Mouse (Mus musculus) frontal cortex, postnatal 10 days (tissue): ENCODE results near the gene Isoc2a.
"Not testable (repeated sequence)": the region's sequence is repeated elsewhere in the genome, so short reads cannot be mapped to it uniquely, and the experiment has no call there.

Source experiments
- DNase-seq, 2 experiments: peaks; one replicate each; pipeline ENCODE4 v3.0.0; 2022; ENCODE audit warnings: low spot score in 2 of 2, mixed read lengths in 1 of 2

Gene Isoc2a

DNA sequence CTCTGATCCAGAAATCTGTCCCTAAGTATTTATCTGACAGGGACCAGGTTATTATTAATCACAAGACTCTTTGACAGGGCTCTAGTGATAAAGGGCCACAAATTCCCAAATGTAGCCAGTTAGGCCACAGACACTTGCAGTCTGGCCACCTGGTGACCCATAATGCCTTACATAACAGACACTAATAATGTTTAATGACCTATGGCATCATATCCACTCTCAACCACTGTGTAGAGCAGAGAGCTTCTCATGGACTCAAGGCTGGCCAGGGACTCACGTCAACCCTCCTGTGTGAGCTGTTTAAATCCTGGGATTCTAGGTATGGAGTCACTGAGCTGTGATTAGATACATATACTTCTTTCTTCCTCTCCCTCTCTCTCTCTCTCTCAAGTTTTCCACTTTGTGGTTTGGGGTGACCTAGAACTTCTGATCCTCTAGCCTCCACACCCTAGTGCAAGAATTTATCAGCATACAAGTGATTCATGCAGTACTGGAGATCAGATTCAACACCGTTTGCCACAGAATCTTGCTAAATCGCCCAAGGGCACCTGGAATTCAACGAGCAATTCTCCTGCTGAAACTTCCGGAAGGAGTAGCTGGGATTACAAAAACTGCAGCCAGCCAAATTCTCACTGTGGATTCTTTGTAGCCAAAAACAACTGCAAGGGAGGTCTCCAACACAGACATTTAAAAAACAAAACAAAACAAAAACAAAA is 12.7 kb upstream of the Isoc2a start:
- DNase-seq, result no peak

DNA sequence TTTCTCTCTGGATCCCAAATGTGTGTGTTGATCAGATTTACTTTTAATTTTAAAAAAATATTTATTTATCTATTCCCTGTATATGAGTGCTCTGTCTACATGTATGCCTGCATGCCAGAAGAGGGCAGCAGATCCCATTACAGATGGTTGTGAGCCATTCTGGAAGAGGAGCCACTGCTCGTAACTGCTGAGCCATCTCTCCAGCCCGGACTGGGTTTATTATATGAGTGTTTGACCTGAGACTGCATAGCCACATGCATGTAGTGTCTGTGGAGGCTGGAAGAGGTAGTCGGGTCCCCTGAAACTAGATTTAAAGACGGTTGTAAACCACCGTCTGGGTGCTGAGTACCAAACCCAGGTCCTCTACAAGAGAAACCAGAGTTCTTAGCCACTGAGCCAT is 11.9 kb upstream of the Isoc2a start:
- DNase-seq, result peak in 1 of 2 experiments; percentile 39

DNA sequence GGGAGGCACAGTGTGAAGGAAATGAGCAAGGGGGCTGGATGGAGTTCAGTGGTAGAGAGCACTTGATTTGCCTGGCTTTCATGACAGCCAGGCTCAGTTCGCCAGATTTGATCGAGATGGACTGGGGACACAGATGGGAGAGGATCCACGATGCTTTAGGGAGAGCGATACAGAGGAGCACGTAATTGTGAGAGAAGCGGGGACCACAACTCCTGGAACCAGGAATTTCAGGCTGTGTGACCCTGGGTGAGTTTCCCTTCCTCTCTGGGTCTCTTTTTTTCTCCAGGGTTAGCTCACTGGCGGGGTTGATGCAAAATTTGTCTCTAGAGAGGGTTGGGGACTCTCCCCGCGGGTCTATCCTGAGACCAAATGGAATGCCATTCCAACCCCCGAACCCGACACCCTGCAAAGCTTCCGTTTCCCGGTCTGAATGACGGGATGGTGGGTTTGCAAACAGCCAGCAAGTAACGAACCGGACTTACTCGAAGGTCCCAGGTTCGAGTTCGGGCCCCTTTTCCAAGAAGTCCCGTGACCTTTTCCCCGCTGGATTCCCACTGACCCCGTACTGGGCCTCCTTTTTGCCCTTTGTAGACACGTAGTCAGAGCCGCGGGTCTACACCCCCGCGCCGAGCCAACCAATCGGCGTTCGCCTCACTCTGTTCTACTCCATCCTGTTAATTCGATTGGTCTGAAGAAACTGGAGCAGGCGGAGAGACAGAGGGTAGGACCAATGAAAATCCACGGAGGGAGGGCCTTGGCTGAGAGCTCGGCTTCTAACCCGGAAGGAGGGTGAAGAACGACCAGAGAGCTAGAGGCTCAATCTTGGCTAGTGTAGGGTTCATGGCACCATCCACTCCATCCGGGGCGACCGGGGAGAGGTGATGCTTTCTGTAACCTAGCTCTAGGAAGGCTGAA is 11.1 kb upstream of the Isoc2a start:
- DNase-seq, result peak; percentile 93 to 96

DNA sequence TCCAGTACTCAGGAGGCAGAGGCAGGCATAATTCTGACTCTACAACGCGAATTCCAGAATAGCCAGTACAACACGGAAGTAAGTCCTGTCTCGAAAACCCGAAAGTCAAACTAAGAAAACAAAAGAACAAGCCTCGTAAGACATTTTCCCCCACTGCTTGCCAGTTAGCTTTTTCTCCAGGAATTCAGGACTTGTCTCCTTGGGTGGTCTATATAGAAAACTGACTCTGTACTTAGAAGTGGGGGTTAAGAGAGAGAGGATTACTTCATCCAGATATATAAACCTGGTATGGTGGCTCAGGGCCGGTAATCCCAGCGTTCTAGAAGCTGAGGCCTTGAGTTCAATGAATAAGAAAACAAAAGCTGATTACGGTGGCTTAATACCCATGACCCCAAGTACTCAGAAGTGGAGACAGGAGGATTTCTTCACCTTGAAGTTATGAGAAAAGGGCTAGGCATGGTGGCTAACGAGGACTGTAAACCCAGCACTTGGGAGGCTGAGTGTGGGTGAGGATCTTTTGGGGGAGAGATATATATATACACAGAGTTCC is 10.2 kb upstream of the Isoc2a start:
- no peak for DNase-seq

DNA sequence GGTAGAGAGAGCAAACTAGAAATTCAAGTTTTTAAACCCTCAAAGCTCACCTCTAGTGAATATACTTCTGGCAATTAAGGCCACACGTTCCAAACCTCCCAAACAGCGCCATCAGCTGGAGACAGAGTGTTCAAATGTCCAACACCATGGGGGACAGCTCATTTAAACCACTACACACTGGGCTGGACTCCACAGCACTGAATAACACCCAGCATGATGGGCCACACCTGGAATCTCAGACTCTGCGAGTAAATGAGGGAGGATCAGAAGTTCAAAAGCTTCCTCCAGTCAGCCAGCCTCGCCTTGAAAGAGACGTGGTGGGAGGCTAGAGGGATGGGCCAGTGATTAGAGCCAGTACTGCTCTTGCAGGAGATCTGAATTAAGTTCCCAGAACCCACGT is 6.8 kb upstream of the Isoc2a start, which contains the start of gene Isoc2b:
Gene Isoc2b, minus strand, starts transcription at position 126 of the 400 bp plus-strand sequence.
- no peak for DNase-seq

DNA sequence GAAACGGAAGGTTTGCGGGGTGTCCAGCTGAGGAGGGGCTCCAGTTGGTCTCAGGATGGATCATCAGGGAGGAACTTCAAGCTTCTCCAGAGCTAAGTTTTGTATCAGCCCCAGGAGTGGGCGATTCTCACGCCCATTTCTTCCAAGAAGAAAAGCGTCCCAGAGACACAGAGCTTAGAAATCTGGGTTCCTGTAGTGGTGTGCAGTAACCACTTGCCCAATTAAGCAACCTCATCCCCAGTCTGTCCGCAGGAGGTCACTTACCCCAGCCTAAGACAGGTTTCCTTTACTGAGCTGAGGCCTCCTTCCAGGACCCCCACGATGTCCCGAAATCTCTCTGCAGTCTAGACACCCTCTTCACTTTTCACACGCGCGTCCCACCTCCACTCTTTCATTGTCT is 273 bp downstream of the Isoc2a start:
- DNase-seq, result no peak

DNA sequence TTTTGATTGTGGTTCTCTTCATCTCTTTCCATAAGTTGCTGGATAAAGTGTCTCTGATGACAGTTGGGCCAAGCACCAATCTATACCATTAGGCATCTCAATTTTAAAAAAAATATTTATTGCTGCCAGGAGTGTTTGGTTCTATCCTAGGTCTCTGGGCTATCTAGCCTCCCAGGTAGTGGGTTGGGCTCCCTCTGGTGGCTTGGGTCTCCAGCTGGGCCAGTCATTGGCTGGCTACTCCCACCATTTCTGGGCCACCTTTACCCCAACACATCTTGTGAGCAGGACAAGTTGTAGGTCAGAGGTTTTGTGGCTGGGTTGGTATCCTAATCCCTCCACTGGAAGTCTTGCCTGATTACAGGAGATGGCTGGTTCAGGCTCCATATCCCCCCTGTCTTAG is 1.2 kb downstream of the Isoc2a start:
- DNase-seq, result no peak

DNA sequence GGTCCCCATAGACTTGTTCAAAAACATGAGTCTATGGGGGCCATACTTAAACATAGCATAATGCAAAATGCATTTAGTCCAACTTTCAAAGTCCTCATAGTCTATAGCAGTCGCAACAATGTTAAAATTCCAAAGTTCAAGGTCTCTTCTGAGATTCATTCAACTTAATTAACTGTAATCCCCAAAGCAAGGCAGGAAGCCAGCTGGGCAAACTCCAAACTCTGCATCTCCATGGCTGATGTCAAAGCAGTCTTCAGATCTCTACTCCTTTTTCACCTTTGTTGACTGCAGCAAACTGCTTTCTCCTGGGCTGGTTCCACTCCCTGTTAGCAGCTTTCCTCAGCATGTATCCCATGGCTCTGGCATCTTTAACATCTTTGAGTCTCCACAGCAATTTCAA is 2.1 kb downstream of the Isoc2a start:
- DNase-seq, result not testable (repeated sequence)

DNA sequence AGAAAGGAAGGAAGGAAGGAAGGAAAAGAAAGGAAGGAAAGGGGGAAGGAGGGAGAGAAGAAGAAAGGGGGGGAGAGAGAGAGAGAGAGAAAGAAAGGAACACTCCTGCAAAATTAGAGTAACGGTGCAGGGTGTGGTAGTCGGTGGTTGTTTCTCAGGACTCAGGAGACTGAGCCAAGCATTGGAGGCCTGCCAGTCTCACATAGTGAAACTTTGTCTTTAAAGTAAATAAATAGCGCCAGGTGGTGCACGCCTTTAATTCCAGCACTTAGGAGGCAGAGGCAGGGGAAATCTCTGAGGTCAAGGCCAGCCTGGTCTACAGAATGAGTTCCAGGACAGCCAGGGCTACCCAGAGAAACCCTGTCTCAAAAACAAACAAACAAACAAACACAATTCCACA is 9.7 kb downstream of the Isoc2a start:
- no peak for DNase-seq

DNA sequence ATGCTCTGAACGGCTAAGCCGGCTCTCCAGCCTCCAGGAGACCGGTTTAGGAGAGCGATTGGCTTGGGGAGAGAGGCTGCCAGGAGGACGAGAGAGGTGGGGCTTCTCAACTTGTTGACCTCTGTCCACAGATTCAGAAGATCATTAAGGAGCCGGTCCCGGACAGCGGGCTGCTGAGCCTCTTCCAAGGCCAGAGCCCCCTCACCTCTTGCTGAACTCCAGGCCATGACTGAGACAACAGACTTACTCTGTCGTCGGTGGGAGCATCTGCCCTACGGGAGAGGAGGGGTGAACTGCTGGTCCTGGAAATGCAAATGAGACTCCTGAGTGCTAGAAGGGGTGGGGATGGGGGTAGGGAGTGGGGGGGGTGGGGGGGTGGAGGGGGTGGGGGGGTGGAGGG is 18.2 kb downstream of the Isoc2a start:
- no peak for DNase-seq

DNA sequence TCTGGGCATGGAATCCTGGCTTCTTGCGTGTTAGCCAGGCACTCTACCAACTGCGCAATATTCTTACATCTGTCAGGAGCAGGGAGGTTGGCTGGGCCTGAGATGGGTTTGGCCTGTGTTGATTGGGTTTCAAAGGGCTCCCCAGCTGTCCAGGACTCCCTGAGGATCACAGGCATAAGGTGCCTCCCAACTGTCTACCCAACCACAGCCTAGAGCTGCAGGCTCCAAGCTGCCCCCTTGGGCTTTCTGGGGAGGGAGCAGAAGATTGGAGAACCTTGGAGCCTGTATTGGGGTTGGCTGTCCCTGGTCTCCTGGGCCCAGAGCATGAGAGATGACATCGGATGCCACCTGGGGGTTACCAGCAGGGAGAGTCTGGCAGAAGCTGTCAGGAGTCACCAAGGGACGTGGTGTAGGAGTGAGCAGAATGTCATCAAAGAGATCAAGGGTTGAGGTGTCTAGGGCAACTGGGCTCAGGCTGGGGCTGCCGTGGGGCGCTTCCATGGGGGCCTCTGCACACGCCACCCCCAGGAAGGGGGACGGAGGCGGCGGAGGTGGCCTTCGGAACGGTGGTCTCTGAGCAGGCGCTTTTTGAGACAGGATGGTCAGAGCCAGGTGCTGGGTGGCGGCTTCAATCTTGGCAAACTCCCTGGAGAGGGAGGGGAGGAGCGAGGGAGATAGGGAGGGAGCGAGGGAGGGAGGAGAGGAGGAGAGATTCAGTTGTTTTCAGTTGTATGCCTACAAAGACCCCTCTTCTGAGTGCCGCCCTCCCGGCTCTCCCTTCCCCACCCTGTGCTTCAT is 22.1 kb downstream of the Isoc2a start:
- DNase-seq, result no peak

DNA sequence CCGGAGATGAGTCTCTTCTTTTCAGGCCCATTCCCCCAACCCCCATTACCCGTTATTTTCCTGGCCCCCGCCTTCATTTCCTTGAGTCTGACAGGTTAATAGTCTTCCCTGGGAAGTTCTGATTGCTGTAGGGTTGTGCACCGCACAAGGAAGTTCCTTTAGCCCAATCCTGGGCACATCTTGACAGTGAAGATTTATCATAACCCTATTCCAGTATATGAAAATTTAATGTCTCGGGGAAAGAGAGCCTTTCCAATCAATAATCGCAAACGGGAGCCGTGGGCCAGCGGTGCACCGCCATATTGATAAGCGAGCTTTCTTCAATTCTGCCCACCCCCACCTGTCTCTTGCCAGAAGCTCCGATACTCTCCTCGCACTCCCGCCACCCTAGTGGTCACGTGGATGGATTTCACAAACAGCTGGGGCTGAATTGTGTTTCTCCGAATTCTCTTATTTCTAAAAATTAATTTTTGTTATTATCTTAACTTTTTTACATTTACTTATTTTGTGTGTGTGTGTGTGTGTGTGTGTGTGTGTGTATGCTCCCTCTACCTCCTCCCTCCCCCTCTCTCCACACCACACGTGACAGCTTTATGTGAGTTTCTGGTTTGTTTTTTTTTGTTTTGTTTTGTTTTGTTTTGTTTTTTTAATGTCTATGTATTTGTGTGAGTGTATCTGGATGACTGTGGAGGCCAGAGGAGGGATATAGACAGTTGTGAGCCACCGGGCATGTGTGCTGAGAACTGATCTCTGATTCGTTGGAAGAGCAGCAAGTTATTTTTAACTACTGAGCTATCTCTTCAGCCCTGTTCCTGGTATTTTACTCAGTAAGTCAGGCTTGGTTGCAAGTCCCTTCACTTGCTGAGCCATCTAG is 22.9 kb downstream of the Isoc2a start:
- DNase-seq, result no peak

DNA sequence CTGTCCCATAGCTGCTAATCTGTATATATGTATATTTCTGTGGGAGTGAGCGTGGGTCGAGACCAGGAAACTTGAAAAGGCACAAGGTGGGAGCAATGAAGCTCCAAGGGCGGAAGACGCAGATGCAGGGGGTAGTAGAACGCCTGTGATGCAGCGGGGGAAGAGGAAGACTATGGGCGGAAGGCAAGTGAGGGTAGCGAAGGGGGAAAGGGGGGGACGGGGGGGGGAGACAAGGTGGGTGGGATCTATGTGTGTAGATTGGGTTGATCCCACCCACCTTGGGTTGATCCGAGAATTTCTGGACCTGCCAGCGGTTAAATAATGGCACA is 23.5 kb downstream of the Isoc2a start:
- no peak for DNase-seq

DNA sequence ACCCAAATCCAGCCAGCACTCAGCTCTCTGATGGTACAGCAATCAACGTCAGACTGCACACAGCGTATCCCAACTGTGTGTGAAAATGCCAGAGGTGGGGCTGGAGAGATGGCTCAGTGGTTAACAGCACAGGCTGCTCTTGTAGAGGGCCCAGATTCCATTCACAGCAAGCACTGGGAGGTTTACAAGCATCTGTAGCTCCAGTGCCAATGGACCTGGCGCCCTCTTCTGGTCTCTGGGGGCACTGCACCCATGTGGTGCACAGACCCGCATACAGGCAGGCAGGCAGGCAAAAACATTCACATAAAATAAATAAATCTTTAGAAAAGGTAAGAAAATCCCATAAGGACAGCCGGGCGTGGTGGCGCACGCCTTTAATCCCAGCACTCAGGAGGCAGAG is 24.2 kb downstream of the Isoc2a start:
- DNase-seq, result no peak

DNA sequence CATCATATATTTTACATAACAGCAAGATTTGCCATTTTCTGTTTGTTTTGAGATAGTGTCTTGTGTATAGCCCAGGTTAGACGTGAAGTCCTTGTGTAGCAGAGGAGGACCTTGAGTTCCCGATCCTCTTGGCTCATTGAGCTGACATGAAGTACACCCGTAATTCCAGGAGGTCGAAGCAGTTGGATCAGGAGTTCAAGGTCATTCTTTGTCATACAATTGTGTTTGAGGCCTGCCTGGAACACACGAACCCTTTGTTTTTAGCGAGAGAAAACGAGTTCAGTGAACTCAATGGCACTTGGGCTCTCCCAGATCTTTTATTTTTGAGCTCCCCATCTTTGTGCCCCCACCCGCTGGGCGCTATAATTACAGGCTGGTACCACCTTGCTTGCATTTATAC is 25.5 kb downstream of the Isoc2a start:
- no peak for DNase-seq

DNA sequence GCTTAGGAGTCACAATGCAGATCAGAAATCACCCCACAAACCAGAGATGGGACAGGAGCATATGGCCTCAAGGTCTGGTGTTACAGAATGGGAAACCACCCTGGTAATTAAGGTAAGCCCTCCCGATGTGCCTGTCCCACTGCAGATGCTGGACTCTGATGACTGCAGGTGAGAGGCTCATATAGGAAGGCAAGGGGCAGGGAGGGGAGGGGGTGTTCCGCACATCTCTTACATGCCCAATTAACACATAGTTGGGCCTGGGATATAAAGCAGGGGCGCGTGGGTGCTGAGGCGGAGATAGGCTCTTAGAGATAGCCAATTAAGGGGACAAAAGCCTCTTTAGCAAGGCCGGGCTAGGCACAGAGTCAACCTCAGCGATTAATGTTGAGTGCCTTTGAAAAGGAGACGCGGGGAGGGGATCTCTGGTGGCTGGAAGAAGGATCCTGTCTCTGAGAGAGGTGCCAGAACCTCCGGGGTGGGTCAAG is 29.6 kb downstream of the Isoc2a start, which contains the start of gene Gm36210:
Gene Gm36210, minus strand, starts transcription at position 51 of the 485 bp plus-strand sequence.
- DNase-seq, result no peak

DNA sequence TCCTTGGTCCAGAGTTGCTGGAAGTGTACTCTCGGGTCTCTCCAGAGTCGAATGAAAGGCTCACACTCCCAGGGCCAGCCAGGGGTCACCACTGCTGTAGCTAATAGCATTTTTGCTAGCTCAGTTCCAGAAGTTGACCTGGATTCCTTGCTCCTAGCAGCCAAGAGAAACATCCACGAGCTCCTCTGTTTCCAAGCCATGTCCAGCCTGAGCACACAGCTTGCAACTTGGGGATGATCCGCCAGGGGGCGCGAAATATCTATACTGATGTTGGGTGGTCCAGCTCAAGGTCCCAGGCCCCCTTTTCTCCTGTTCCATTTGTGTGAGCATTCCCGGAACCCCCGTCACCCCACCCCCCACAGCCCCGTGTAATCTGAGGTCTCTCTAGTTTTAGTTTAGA is 34.6 kb downstream of the Isoc2a start:
- no peak for DNase-seq

DNA sequence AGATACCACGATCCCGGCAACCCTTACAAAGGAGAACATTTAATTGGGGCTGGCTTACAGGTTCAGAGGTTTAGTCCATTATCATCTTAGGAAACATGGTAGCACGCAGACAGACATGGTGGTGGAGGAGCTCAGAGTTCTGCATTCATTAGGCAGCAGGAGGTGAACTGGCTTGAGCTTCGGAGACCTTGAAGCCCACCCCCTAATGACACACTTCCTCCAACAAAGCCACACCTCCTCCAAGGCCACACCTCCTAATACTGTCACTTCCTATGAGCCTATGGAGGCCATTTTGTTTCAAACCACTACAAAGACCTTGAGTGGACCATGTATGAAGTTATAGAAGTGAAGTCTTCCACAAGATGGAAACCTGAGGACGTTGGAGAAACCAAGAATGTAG is 35.3 kb downstream of the Isoc2a start:
- no peak for DNase-seq

DNA sequence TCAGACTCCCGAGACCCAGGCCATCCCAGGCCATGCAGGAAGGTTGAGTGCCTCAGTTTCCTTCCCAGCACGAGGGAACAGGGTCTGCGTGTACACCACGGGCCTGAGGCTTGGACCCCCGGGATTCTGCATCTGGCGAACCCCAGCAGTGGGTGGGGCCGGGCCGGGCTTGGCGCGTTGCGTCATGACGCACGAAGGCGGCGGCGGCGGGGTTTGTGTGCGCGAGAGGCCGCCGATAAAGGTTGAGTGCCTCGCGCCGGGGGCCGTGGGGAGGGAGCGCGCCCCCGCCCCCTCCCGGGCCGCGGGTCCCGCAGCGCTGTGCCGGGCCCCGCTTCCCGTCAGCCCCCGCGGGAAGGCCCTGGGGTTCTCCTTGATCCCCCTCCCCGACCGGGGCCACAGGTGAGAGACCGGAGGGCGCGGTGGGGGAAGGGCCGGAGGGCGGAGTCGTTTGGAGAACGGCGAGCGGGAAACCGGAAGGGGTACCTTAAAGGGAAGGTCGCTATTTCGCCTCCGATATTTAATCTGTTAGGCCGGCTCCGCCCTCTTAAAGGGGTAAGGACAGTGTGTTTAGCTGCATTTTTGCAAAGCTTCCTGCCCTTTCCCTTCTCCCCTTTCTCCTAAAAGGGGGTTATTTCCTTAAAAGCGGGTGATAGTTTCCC is 38.2 kb downstream of the Isoc2a start, which contains the start of gene Zfp628:
Gene Zfp628, plus strand, starts transcription at position 211 of the 659 bp plus-strand sequence.
- peak; percentile 86 to 94 for DNase-seq
